Mouse (Mus musculus) bone marrow macrophage, adult 2 months (primary cell): Measurements from ENCODE around the gene Tubgcp4.

Source experiments
- CTCF ChIP-seq: IDR thresholded peaks from 2 replicates; pipeline ENCODE4 v1.5.1; 2012; ENCODE audit warnings: low read depth, mild to moderate bottlenecking, low read length, moderate library complexity
- POLR2A ChIP-seq: IDR thresholded peaks from 2 replicates; pipeline ENCODE4 v1.6.1; 2012; ENCODE audit warnings: mild to moderate bottlenecking, low read depth, low read length, borderline replicate concordance

DNA sequence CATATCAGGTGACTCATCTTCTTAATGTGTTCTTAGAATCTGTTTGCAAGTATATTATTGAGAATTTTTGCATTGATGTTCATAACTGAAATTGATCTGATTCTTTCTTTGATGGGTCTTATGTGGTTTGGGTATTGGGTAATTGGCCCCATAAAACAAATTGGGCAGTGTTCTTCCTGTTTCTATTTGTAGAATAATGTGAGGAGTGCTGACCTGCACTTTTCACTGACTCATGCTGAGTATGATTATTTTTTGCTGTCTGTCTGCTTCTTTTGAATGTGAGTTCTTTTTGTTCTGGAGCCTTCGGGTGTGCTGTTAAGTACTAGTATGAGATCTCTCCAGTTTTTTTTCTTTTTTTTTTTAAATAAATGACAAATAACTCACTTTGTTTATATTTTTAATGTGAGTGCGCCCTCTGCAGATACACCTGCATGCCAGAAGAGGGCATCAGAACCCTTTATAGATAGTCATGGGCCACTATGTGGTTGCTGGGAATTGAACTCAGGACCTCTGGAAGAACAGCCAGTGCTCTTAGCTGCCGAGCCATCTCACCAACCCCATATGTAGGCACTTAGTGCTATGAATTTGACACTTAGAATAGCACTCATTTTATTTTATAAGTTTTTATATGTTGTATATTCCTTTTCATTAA, 8.5 kb downstream of the Tubgcp4 start:
- TF ChIP-seq CTCF (no peak), POLR2A (no peak)
